Mouse (Mus musculus) ES-E14 (cell line): ENCODE data around the gene Fam193b.

ENCODE experiments used
- CHD2 ChIP-seq: IDR thresholded peaks from 2 replicates; pipeline ENCODE4 v1.6.1; 2014; ENCODE audit warnings: mild to moderate bottlenecking, low read depth, low read length, inconsistent platforms
- HCFC1 ChIP-seq: IDR thresholded peaks from 2 replicates; pipeline ENCODE4 v1.6.1; 2012; ENCODE audit warnings: low read length, inconsistent platforms, borderline replicate concordance; ENCODE audit not compliant: insufficient read depth
- ZNF384 ChIP-seq: IDR thresholded peaks from 2 replicates; pipeline ENCODE4 v1.6.1; 2012; ENCODE audit warnings: low read depth, low read length, inconsistent platforms

- TF ChIP-seq CHD2, result no peak
- TF ChIP-seq HCFC1, result no peak
- no peak for TF ChIP-seq ZNF384
Measured at GRCm38 (mm10) chr13:55516955-55517354, 54.0 kb downstream of the Fam193b start.
